ENCODE assay signal across 10 mouse cellular contexts in genomic region chr2:6874266-6874955, GRCm38 (mm10).
DNase-seq lines count a peak whose midpoint lies in the region; ATAC-seq and TF ChIP-seq lines count a peak whose summit lies in the region.
"Had no signal": no experiment of that assay in that cellular context is flagged by ENCODE, and none has a peak within 500 bp of the region (broad histone marks: within the 10 kb centered on the region; RNA-seq: fewer than 3 reads in every experiment).

No protein-coding gene starts in this region.

- H3K9me3 ChIP-seq in embryonic facial prominence, embryonic 10.5 days = no peaks in the 10 kb centered on the region
- H3K9me3 ChIP-seq in hindbrain, embryonic 14.5 days (ENCODE audit: control insufficient read depth, low read length) = no peaks in the 10 kb centered on the region
- H3K9me3 ChIP-seq in neural tube, embryonic 13.5 days = no peaks in the 10 kb centered on the region
- no peaks in the 10 kb centered on the region for H3K9me3 ChIP-seq in liver, postnatal 0 days (ENCODE audit: low read length)
- H3K9me3 ChIP-seq: lung, embryonic 15.5 days had no signal

- 31% methylated on average over 10 of the region's 10 CpGs for WGBS in embryonic facial prominence, embryonic 10.5 days
- WGBS in hindbrain, embryonic 14.5 days = 33% methylated on average over 10 of the region's 10 CpGs
- WGBS in neural tube, embryonic 13.5 days = 32% methylated on average over 10 of the region's 10 CpGs
- 61% methylated on average over 10 of the region's 10 CpGs for WGBS in liver, postnatal 0 days (ENCODE audit: insufficient replicate concordance)

- no peak overlapping the region for H3K27ac ChIP-seq in embryonic facial prominence, embryonic 10.5 days (replicated peaks)
- peak overlapping the region; percentile 67 for H3K27ac ChIP-seq in hindbrain, embryonic 14.5 days
- H3K27ac ChIP-seq in neural tube, embryonic 13.5 days (replicated peaks) = peak overlapping the region; percentile 11
- no peak overlapping the region for H3K27ac ChIP-seq in liver, postnatal 0 days (ENCODE audit: low read depth)
- H3K27ac ChIP-seq: lung, embryonic 15.5 days had no signal

- peak; percentile 65 for DNase-seq in cerebellum, adult 8-10 months
- DNase-seq in embryonic facial prominence, embryonic 10.5 days (ENCODE audit: low spot score) = no peak
- no peak for DNase-seq in hindbrain, embryonic 14.5 days (ENCODE audit: low spot score)
- DNase-seq in spleen, postnatal 10 days (ENCODE audit: low spot score in 2 of 2) = no peak
- no peak for DNase-seq in B cell, adult 2 months
- no peak for DNase-seq in liver, postnatal 0 days
- DNase-seq: adrenal gland, postnatal 14 days; thymus, postnatal 36 days had no signal

- no peak for TF ChIP-seq CTCF in liver, postnatal 0 days (IDR thresholded peaks at IDR 0.05; ENCODE audit: low read depth)

- H3K27me3 ChIP-seq in embryonic facial prominence, embryonic 10.5 days (replicated peaks; ENCODE audit: low read depth, poor library complexity, severe bottlenecking) = peaks cover 58% of the 10 kb centered on the region
- H3K27me3 ChIP-seq in hindbrain, embryonic 14.5 days (ENCODE audit: control insufficient read depth, insufficient read depth, low read length) = no peaks in the 10 kb centered on the region
- no peaks in the 10 kb centered on the region for H3K27me3 ChIP-seq in neural tube, embryonic 13.5 days
- peaks cover 33% of the 10 kb centered on the region for H3K27me3 ChIP-seq in liver, postnatal 0 days (ENCODE audit: insufficient read depth, low read length)

- peaks cover 26% of the 10 kb centered on the region for H3K4me1 ChIP-seq in embryonic facial prominence, embryonic 10.5 days
- peaks cover 47% of the 10 kb centered on the region for H3K4me1 ChIP-seq in hindbrain, embryonic 14.5 days (replicated peaks; ENCODE audit: control insufficient read depth, insufficient read depth, low read length)
- peaks cover 59% of the 10 kb centered on the region for H3K4me1 ChIP-seq in neural tube, embryonic 13.5 days (replicated peaks)
- peaks cover 3% of the 10 kb centered on the region; the same call in 1 of the 2 replicates for H3K4me1 ChIP-seq in liver, postnatal 0 days (ENCODE audit: insufficient read depth)

- peak overlapping the region; percentile 39 for H3K4me2 ChIP-seq in hindbrain, embryonic 14.5 days (replicated peaks)
- peak overlapping the region; percentile 45 for H3K4me2 ChIP-seq in neural tube, embryonic 13.5 days
- no peak overlapping the region for H3K4me2 ChIP-seq in liver, postnatal 0 days (ENCODE audit: low read depth, low read length)
- H3K4me2 ChIP-seq: lung, embryonic 15.5 days had no signal

- TF ChIP-seq EP300 in liver, postnatal 0 days (IDR thresholded peaks at IDR 0.05; ENCODE audit: low read depth) = no peak

- H3K4me3 ChIP-seq in embryonic facial prominence, embryonic 10.5 days = peak overlapping the region; percentile 28; the same call in 1 of the 2 replicates
- no peak overlapping the region for H3K4me3 ChIP-seq in hindbrain, embryonic 14.5 days (replicated peaks; ENCODE audit: low read length)
- H3K4me3 ChIP-seq in neural tube, embryonic 13.5 days = no peak overlapping the region
- H3K4me3 ChIP-seq in liver, postnatal 0 days (ENCODE audit: low read depth, low read length) = no peak overlapping the region
- H3K4me3 ChIP-seq: lung, embryonic 15.5 days had no signal

- H3K9ac ChIP-seq in hindbrain, embryonic 14.5 days = peak overlapping the region; percentile 26
- no peak overlapping the region for H3K9ac ChIP-seq in neural tube, embryonic 13.5 days
- no peak overlapping the region for H3K9ac ChIP-seq in liver, postnatal 0 days (replicated peaks)
- H3K9ac ChIP-seq: lung, embryonic 15.5 days had no signal

- H3K36me3 ChIP-seq in embryonic facial prominence, embryonic 10.5 days (replicated peaks) = no peaks in the 10 kb centered on the region
- no peaks in the 10 kb centered on the region for H3K36me3 ChIP-seq in hindbrain, embryonic 14.5 days (replicated peaks; ENCODE audit: control insufficient read depth, insufficient read depth)
- H3K36me3 ChIP-seq in neural tube, embryonic 13.5 days = no peaks in the 10 kb centered on the region
- no peaks in the 10 kb centered on the region for H3K36me3 ChIP-seq in liver, postnatal 0 days (replicated peaks; ENCODE audit: insufficient read depth, low read length)
- H3K36me3 ChIP-seq: lung, embryonic 15.5 days had no signal

- no peak for ATAC-seq in hindbrain, embryonic 14.5 days (ENCODE audit: low FRiP score)
- no peak for ATAC-seq in neural tube, embryonic 13.5 days (ENCODE audit: low read depth)
- ATAC-seq in liver, postnatal 0 days = no peak

Comparison
In these comparisons a context has a peak if more than half of its experiments do, and no peak if none do; other contexts are left out.
1. H3K27ac ChIP-seq: peak in hindbrain, embryonic 14.5 days (single experiment) and neural tube, embryonic 13.5 days (single experiment); none in embryonic facial prominence, embryonic 10.5 days (single experiment) and liver, postnatal 0 days (single experiment).